Mouse (Mus musculus) ovary, postnatal 10 days (tissue): Measurements from ENCODE around the gene Olfr1512.
"Not testable (repeated sequence)": the region's sequence is repeated elsewhere in the genome, so short reads cannot be mapped to it uniquely, and the experiment has no call there.

Experiments
- DNase-seq: peaks from one replicate; pipeline ENCODE4 v3.0.0; 2022; ENCODE audit warnings: low spot score

Olfr1512 gene

GRCm38 (mm10) chr14:52379068-52379467 is at the start of gene Olfr1512:
Gene Olfr1512 (minus strand): TSS chr14:52379168.
- no peak for DNase-seq

DNA sequence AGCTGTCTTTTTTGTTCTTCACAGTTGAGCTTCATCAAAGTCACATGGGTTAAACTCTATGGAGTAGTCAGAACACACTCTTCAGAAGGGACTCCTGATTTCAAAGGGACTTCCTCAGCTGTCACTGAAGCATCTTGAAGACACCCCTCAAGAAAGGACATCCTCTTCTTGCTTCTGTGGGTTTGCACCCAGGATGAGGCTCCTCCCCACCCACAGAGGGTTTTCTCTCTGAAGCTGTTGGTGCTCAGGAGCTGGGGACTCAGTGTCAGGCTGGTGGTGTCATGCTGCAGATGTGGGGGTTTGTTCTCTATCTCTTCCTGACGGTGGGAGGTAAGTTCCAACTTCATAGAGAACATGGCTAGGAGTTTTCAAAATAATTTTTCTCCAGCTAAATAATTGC is 48.7 kb upstream of the Olfr1512 start:
- DNase-seq = no peak

- no peak for DNase-seq
Observed at GRCm38 (mm10) chr14:52414273-52414672, 35.3 kb upstream of the Olfr1512 start, which contains the start of gene Olfr1510. Gene Olfr1510 (minus strand): TSS chr14:52414373.

DNA sequence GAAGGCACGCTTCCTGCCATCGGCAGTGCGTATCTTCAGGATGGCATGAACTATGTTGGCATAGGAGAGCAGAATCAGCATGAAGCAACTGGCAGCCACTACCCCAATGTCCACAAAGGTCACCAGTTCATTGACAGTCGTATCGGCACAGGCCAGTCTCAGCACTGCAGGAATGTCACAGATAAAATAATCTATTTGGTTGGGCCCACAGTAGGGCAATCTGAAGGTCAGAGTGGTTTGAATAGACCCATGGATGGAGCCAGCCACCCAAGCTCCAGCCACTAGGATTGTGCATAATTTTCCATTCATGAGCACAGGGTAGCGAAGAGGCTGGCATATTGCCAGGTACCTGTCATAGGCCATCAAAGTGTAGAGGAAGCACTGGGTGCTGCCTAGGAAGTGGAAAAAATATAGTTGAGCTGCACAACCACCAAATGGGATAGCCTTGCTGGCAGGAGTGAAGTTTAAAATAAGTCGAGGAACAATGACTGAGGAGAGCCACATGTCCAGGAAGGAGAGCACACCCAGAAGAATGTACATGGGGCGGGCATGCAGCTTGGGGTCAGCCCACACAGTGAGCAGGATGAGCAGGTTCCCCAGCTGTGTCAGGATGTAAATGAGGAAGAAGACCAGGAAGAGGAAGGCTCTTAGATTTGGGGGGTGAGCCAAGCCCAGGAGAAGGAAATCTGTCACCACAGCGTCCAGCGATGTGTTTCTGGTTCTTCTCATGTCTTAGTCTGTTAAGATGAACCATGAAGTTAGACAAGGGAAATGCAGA is 31.4 kb upstream of the Olfr1512 start:
- not testable (repeated sequence) for DNase-seq

DNA sequence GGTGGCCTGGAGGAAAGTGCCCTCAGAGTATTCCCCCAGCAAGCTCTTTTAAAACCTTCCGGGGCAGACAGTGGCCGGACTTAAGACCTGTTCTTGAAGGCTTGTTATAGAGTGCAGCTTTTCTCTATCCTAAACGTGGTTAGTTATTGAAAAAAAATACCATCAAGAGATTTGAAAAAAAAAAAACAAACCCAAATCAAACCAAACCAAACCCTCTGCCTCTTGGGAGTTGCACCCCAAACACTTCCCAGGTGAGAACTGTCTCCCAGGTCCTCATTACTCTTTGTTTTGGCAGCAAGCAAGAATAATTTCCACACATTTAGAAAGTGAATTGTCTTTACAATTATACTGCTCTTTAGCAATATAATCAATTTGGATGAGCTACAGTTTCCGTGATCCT is 18.3 kb upstream of the Olfr1512 start, which contains the start of gene Olfr1511:
Gene Olfr1511 (minus strand): TSS at position 101 of the 400 bp plus-strand sequence.
- DNase-seq = no peak

DNA sequence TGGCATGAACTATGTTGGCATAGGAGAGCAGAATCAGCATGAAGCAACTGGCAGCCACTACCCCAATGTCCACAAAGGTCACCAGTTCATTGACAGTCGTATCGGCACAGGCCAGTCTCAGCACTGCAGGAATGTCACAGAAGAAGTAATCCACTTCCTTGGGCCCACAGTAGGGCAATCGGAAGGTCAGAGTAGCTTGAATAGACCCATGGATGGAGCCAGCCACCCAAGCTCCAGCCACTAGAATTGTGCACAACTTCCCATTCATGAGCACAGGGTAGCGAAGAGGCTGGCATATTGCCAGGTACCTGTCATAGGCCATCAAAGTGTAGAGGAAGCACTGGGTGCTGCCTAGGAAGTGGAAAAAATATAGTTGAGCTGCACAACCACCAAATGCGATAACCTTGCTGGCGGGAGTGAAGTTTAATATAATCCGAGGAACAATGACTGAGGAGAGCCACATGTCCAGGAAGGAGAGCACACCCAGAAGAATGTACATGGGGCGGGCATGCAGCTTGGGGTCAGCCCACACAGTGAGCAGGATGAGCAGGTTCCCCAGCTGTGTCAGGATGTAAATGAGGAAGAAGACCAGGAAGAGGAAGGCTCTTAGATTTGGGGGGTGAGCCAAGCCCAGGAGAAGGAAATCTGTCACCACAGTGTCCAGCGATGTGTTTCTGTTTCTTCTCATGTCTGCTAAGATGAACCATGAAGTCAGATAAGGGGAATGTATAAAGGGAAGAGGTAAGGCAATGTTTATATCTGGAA is 11.3 kb upstream of the Olfr1512 start:
- DNase-seq = not testable (repeated sequence)

GRCm38 (mm10) chr14:52368741-52369140 is 10.2 kb downstream of the Olfr1512 start:
- no peak for DNase-seq

DNA sequence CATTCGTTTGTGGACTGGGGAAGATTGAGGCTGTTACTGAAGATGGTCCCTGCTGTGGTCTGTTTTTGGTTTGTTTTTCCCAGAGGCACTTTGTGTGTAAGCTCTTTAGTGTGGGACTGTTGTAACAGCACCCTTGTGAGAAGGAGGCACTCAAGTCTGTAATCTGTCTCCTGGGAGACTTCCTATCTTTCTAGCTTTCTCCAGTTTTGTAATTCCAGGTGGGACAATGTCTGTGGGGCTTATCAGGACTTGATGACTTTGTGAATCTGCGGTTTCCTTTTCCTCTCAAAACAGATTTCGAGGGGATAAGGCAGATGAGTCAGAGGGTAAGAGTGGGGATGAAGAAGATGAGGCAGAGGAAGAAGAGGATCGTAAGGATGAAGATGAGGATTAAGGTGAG is 22.7 kb downstream of the Olfr1512 start, which contains the start of gene Olfr1513:
Gene Olfr1513 (minus strand): TSS at position 101 of the 400 bp plus-strand sequence.
- no peak for DNase-seq

DNA sequence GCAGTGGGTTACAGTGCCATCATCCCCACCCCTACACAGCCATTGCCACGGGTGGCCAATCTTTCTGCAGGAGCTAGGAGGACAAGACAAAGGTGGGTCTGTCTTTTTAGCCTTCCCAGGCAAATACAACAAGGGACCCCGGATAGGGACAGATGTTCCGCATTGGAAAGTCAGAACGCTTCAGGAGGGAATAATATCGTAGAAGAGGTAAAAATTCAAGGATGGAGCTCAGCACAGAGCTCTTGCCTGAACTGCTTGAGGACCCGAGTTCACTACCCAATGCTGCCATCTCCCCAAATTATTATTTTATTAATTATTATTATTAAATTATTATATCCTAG is 39.5 kb downstream of the Olfr1512 start:
- DNase-seq = no peak

- DNase-seq = no peak
Observed at GRCm38 (mm10) chr14:52338751-52339511, 40.0 kb downstream of the Olfr1512 start.

DNA sequence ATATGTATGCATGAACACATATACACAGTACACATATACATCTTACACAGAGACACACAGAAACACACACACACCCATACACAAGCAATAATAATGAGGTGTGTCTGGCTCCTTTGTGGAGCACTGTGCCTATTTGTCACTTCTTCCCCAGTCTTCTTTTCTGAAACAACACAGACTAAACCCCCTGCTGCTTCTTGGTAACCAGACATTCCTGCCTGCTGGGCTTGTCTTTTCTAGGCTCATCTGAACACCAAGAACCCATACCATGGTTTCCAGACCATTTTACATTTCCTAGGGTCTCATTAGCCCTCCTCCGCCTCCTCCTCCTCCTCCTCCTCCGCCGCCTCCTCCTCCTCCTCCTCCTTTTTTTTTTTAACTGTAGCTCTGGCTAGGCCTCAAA is 46.8 kb downstream of the Olfr1512 start:
- DNase-seq = no peak

GRCm38 (mm10) chr14:52331069-52331750 is 47.8 kb downstream of the Olfr1512 start:
- DNase-seq = no peak

DNA sequence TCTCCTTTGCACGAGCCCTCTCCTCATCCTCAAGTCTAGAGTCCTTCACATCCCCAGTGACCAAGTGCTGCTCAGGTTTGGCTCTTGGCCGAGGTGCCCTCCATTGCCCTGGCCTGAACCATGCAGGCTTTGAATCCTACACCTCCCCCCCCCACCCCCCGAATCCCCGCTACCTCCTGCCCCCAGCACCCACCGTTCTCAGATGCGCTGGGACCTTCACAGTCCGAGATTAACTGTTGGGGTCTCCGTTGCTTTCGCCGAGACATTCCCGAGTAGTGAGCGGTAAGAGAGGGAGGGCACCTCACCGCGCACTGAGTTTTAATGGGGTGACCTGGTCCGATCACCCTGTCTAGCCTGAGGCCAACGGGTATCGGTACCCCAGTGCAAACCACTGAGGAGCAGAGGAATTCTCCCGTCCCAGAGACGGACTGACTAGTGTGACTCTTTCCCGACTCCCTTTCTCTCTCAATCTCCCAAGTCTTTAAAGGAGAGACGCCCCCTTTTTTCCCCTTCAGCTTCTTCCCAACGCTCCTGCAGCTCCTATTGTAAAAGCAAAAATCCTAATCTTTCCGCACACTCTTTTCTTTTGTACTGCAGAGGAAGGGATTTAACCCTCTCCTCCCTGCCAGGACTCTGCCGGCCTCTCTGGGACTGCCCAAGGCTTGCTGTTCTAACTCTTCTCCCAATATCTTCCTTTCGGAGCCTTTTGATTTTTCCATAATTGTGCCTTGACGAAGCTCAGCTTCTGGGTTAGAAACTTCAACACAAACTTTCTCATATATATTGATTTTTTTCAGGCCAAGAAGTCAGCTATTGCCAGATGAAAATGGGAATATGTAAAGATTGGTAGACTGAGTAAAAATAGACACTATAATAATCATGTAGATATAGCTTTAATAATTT is 50.8 kb downstream of the Olfr1512 start, which contains the start of gene Sall2:
Gene Sall2 (minus strand): TSS at position 853 of the 903 bp plus-strand sequence.
- no peak for DNase-seq

- no peak for DNase-seq
Observed at GRCm38 (mm10) chr14:52327375-52327901, 51.5 kb downstream of the Olfr1512 start.

DNA sequence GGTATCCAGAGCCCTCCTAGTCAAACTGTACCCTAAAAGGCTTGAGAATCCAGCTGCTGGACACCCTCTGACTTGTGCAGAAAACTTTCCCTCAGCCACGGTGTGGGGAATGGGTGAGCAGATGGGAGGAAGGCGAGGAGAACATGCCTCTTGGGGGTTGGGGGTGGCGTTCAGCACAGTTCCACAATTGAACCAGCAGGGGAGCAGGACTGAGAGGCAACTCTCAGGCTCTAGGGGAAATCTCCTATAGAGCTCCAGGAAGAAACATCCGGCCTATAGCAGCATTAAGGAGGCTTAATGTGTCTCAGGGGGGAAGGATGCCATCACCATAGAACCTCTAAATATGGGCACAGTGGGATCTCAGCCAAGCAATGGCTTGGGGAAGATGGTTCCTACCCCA is 53.1 kb downstream of the Olfr1512 start:
- no peak for DNase-seq
